Mouse (Mus musculus) kidney, adult 2 months (tissue): ENCODE results near the gene Fam53a.

ENCODE experiments used
- CTCF ChIP-seq: fragments of 200-500 bp; conservative IDR thresholded peaks from 2 replicates; pipeline ENCODE4 v1.5.1; 2011; ENCODE audit warnings: low read depth, mild to moderate bottlenecking, control low read depth, low read length, moderate library complexity, mixed read lengths; ENCODE audit not compliant: insufficient read depth, insufficient read length
- POLR2A ChIP-seq: fragments of 200-500 bp; IDR thresholded peaks from one replicate; pipeline ENCODE4 v1.6.1; 2011; ENCODE audit warnings: low read depth, low read length, control low read depth

GRCm38 (mm10) chr5:33565886-33566285 lies 63.5 kb downstream of the Fam53a start:
- TF ChIP-seq POLR2A (no peak), CTCF (no peak)
